Mouse (Mus musculus) myocyte (in vitro differentiated cells): ENCODE data around the gene Mapre1. TPM values are rescaled to one million over a fixed set of nuclear protein-coding genes. Genes with fewer than 3 reads are reported as not detected.

Experiments used
- H3K27me3 ChIP-seq: one replicate; pipeline ENCODE4 v1.6.1; 2011; ENCODE audit not compliant: control insufficient read depth, insufficient read depth, insufficient read length
- H3K36me3 ChIP-seq: one replicate; pipeline ENCODE4 v1.6.1; 2011; ENCODE audit not compliant: control insufficient read depth, insufficient read depth
- H3K4me2 ChIP-seq: one replicate; pipeline ENCODE4 v1.6.1; 2011; ENCODE audit warnings: low read depth, control low read depth
- H3K4me3 ChIP-seq: one replicate; pipeline ENCODE4 v1.5.1; 2011; ENCODE audit warnings: mild to moderate bottlenecking, control low read depth, moderate library complexity
- H3K79me2 ChIP-seq: one replicate; pipeline ENCODE4 v1.6.1; 2011; ENCODE audit not compliant: control insufficient read depth, insufficient read depth
- H3ac ChIP-seq: one replicate; pipeline ENCODE4 v1.6.1; 2011; ENCODE audit not compliant: control insufficient read depth, insufficient read length
- CEBPB ChIP-seq: IDR thresholded peaks from 2 replicates; pipeline ENCODE4 v1.6.1; 2011; ENCODE audit warnings: mild to moderate bottlenecking, moderate library complexity; ENCODE audit not compliant: poor library complexity, insufficient read depth, severe bottlenecking
- E2F4 ChIP-seq: IDR thresholded peaks from one replicate; pipeline ENCODE4 v1.6.1; 2011; ENCODE audit warnings: mild to moderate bottlenecking, control low read depth, moderate library complexity; ENCODE audit not compliant: insufficient read depth
- MAX ChIP-seq: IDR thresholded peaks from one replicate; pipeline ENCODE4 v1.6.1; 2011; ENCODE audit warnings: low read depth, mild to moderate bottlenecking, control low read depth
- MYOD1 ChIP-seq, 3 experiments: IDR thresholded peaks; one replicate each; pipeline ENCODE4 v1.6.1; 2011; ENCODE audit warnings: control low read depth in 2 of 3, low read depth in 2 of 3, mild to moderate bottlenecking in 2 of 3, moderate library complexity in 1 of 3; ENCODE audit not compliant: insufficient read length in 2 of 3, control insufficient read depth in 1 of 3
- MYOG ChIP-seq, 3 experiments: IDR thresholded peaks; one replicate each; pipeline ENCODE4 v1.6.1; 2011; ENCODE audit warnings: control low read depth in 2 of 3, low read depth in 2 of 3, mild to moderate bottlenecking in 2 of 3; ENCODE audit not compliant: insufficient read length in 2 of 3, control insufficient read depth in 1 of 3, insufficient read depth in 1 of 3
- POLR2A ChIP-seq: IDR thresholded peaks from one replicate; pipeline ENCODE4 v1.6.1; 2011; ENCODE audit warnings: low read depth, mild to moderate bottlenecking, control low read depth, moderate library complexity; ENCODE audit not compliant: insufficient read length
- POLR2AphosphoS2 ChIP-seq: IDR thresholded peaks from one replicate; pipeline ENCODE4 v1.6.1; 2011; ENCODE audit warnings: low read depth, control low read depth; ENCODE audit not compliant: insufficient read length
- REST ChIP-seq: IDR thresholded peaks from one replicate; pipeline ENCODE4 v1.6.1; 2011; ENCODE audit warnings: mild to moderate bottlenecking, control low read depth, moderate library complexity; ENCODE audit not compliant: insufficient read depth, insufficient read length
- SRF ChIP-seq: IDR thresholded peaks from one replicate; pipeline ENCODE4 v1.6.1; 2011; ENCODE audit warnings: low read depth; ENCODE audit not compliant: control insufficient read depth, insufficient read length
- TCF12 ChIP-seq: IDR thresholded peaks from one replicate; pipeline ENCODE4 v1.6.1; 2011; ENCODE audit warnings: mild to moderate bottlenecking, control low read depth; ENCODE audit not compliant: poor library complexity, insufficient read depth, severe bottlenecking
- TCF3 ChIP-seq: IDR thresholded peaks from one replicate; pipeline ENCODE4 v1.6.1; 2011; ENCODE audit warnings: low read depth, control low read depth; ENCODE audit not compliant: insufficient read length
- USF1 ChIP-seq: IDR thresholded peaks from one replicate; pipeline ENCODE4 v1.6.1; 2011; ENCODE audit warnings: low read depth, mild to moderate bottlenecking, control low read depth, moderate library complexity
- polyA plus RNA-seq: library from polyadenylated mRNA; unstranded; fragments of >200 nt; fragmentation: generic; extraction: Trizol; gene quantifications from one replicate; pipeline ENCODE4 v1.2.1, GENCODE M21; 2012; ENCODE audit warnings: missing spikeins

Mapre1 gene
- polyA plus RNA-seq, 1 experiment: 60.5 TPM

- TF ChIP-seq MYOG (IDR thresholded peaks at IDR 0.05; ENCODE audit: control insufficient read depth in 1 of 3, insufficient read depth in 1 of 3, insufficient read length in 2 of 3, low read depth in 2 of 3): no peak
- TF ChIP-seq POLR2A: no peak
- no peak for TF ChIP-seq REST
- TF ChIP-seq MYOD1 (IDR thresholded peaks at IDR 0.05; ENCODE audit: control insufficient read depth in 1 of 3, insufficient read length in 2 of 3, low read depth in 2 of 3): no peak
- no peak for TF ChIP-seq E2F4
- no peak for TF ChIP-seq CEBPB
- no peak for TF ChIP-seq POLR2AphosphoS2
- TF ChIP-seq USF1: no peak
- TF ChIP-seq MAX: no peak
- no peak for TF ChIP-seq SRF
- no peak for TF ChIP-seq TCF3
- no peak for TF ChIP-seq TCF12
- Histone ChIP-seq H3K4me3 (no peak overlapping the region), H3K36me3 (no peaks in the 10 kb centered on the region), H3K79me2 (no peaks in the 10 kb centered on the region), H3K27me3 (peaks cover under 1% of the 10 kb centered on the region), H3K4me2 (no peak overlapping the region), H3ac (no peak overlapping the region)
Measured at GRCm38 (mm10) chr2:153724424-153724823, 16.6 kb upstream of the Mapre1 start.

- TF ChIP-seq MYOG (IDR thresholded peaks at IDR 0.05; ENCODE audit: control insufficient read depth in 1 of 3, insufficient read depth in 1 of 3, insufficient read length in 2 of 3, low read depth in 2 of 3) (no peak), TCF3 (no peak), USF1 (no peak), TCF12 (no peak), CEBPB (no peak), POLR2A (no peak), MAX (no peak), POLR2AphosphoS2 (no peak), REST (no peak), SRF (no peak), E2F4 (no peak), MYOD1 (IDR thresholded peaks at IDR 0.05; ENCODE audit: control insufficient read depth in 1 of 3, insufficient read length in 2 of 3, low read depth in 2 of 3) (no peak)
- Histone ChIP-seq H3ac (no peak overlapping the region), H3K36me3 (no peaks in the 10 kb centered on the region), H3K4me3 (no peak overlapping the region), H3K4me2 (no peak overlapping the region), H3K79me2 (no peaks in the 10 kb centered on the region), H3K27me3 (peaks cover 3% of the 10 kb centered on the region)
Measured at GRCm38 (mm10) chr2:153724871-153725270, 16.2 kb upstream of the Mapre1 start.

GRCm38 (mm10) chr2:153725291-153725690 lies 15.8 kb upstream of the Mapre1 start:
- H3K4me3 ChIP-seq: no peak overlapping the region
- no peak overlapping the region for H3ac ChIP-seq
- H3K79me2 ChIP-seq: no peaks in the 10 kb centered on the region
- TF ChIP-seq POLR2A (no peak), CEBPB (no peak), MYOD1 (IDR thresholded peaks at IDR 0.05; ENCODE audit: control insufficient read depth in 1 of 3, insufficient read length in 2 of 3, low read depth in 2 of 3) (no peak), TCF3 (no peak), SRF (no peak), USF1 (no peak), REST (no peak), MYOG (IDR thresholded peaks at IDR 0.05; ENCODE audit: control insufficient read depth in 1 of 3, insufficient read depth in 1 of 3, insufficient read length in 2 of 3, low read depth in 2 of 3) (no peak), MAX (no peak), TCF12 (no peak), POLR2AphosphoS2 (no peak), E2F4 (no peak)
- H3K36me3 ChIP-seq: no peaks in the 10 kb centered on the region
- H3K27me3 ChIP-seq: peaks cover 3% of the 10 kb centered on the region
- no peak overlapping the region for H3K4me2 ChIP-seq

- H3K4me3 ChIP-seq: no peak overlapping the region
- TF ChIP-seq POLR2A: no peak
- no peak for TF ChIP-seq TCF3
- no peak for TF ChIP-seq POLR2AphosphoS2
- no peak for TF ChIP-seq SRF
- no peak for TF ChIP-seq CEBPB
- no peak for TF ChIP-seq USF1
- no peak for TF ChIP-seq MYOG (IDR thresholded peaks at IDR 0.05; ENCODE audit: control insufficient read depth in 1 of 3, insufficient read depth in 1 of 3, insufficient read length in 2 of 3, low read depth in 2 of 3)
- TF ChIP-seq TCF12: no peak
- TF ChIP-seq MYOD1 (IDR thresholded peaks at IDR 0.05; ENCODE audit: control insufficient read depth in 1 of 3, insufficient read length in 2 of 3, low read depth in 2 of 3): no peak
- no peaks in the 10 kb centered on the region for H3K79me2 ChIP-seq
- peaks cover 16% of the 10 kb centered on the region for H3K27me3 ChIP-seq
- H3K4me2 ChIP-seq: no peak overlapping the region
- H3ac ChIP-seq: no peak overlapping the region
- no peaks in the 10 kb centered on the region for H3K36me3 ChIP-seq
Measured at GRCm38 (mm10) chr2:153734033-153734432, 7.0 kb upstream of the Mapre1 start.
